Mouse (Mus musculus) limb, embryonic 11.5 days (tissue): ENCODE results near the gene Armh1. TPM values are rescaled to one million over a fixed set of nuclear protein-coding genes. Genes with fewer than 3 reads are reported as not detected.
A peak's percentile ranks its signal among the peaks of the same experiment; 100 is the strongest.
"Not testable (repeated sequence)": the region's sequence is repeated elsewhere in the genome, so short reads cannot be mapped to it uniquely, and the experiment has no call there.

Experiments
- ATAC-seq: fragments of 200-750 bp; cut with Nextera tagmentation; 2 replicates; pipeline ENCODE4 v1.8.0; 2017; ENCODE audit warnings: low read depth; ENCODE audit not compliant: insufficient number of reproducible peaks, low FRiP score, low TSS enrichment
- DNase-seq: peaks from one replicate; pipeline ENCODE4 v3.0.0-alpha.2; 2015; ENCODE audit warnings: low spot score
- H3K27ac ChIP-seq: fragments of 300-500 bp; sonication (generic); replicated peaks from 2 replicates; pipeline ENCODE4 v1.5.1; 2014; ENCODE audit warnings: low read depth, mild to moderate bottlenecking, low read length
- H3K27me3 ChIP-seq: fragments of 300-500 bp; sonication (generic); 2 replicates; pipeline ENCODE4 v1.6.1; 2014; ENCODE audit warnings: mild to moderate bottlenecking, low read length, mixed read lengths; ENCODE audit not compliant: control insufficient read depth, insufficient read depth
- H3K36me3 ChIP-seq: fragments of 300-500 bp; sonication (generic); 2 replicates; pipeline ENCODE4 v1.6.1; 2014; ENCODE audit warnings: mild to moderate bottlenecking, low read length, moderate library complexity, mixed read lengths; ENCODE audit not compliant: control insufficient read depth, insufficient read depth
- H3K4me1 ChIP-seq: fragments of 300-500 bp; sonication (generic); 2 replicates; pipeline ENCODE4 v1.6.1; 2014; ENCODE audit warnings: low read length, mixed read lengths; ENCODE audit not compliant: control insufficient read depth, insufficient read depth
- H3K4me2 ChIP-seq: fragments of 300-500 bp; sonication (generic); 2 replicates; pipeline ENCODE4 v1.6.1; 2014; ENCODE audit warnings: low read depth, mild to moderate bottlenecking, moderate library complexity; ENCODE audit not compliant: severe bottlenecking
- H3K4me3 ChIP-seq: fragments of 300-500 bp; sonication (generic); 2 replicates; pipeline ENCODE4 v1.5.1; 2014; ENCODE audit warnings: low read depth, low read length
- H3K9ac ChIP-seq: fragments of 300-500 bp; sonication (generic); 2 replicates; pipeline ENCODE4 v1.6.1; 2014; ENCODE audit warnings: mild to moderate bottlenecking, low read length
- H3K9me3 ChIP-seq: fragments of 300-500 bp; sonication (generic); 2 replicates; pipeline ENCODE4 v1.6.1; 2016; ENCODE audit warnings: low read length; ENCODE audit not compliant: control insufficient read depth
- WGBS: fragments of 180-500 bp; shearing (Covaris S2); extraction: QIAGEN DNeasy Blood & Tissue Kit; methylation state at CpG from one replicate; pipeline ENCODE4 v1.1.7; 2014; 5-methylcytosine and 5-hydroxymethylcytosine counted together
- polyA plus RNA-seq: library from polyadenylated mRNA; unstranded; fragments of >200 nt; fragmentation: Nextera tagmentation; extraction: Ambion mirVana; gene quantifications from 2 replicates; pipeline ENCODE4 v1.2.1, GENCODE M21; 2014

The Armh1 gene
- polyA plus RNA-seq, 1 experiment from 2014 or later, result 0.12 TPM

GRCm38 (mm10) chr4:117202992-117203354, 49.0 kb downstream of the Armh1 start:
- H3K9ac ChIP-seq, result no peak overlapping the region
- no peak overlapping the region for H3K4me2 ChIP-seq
- DNase-seq, result no peak

DNA sequence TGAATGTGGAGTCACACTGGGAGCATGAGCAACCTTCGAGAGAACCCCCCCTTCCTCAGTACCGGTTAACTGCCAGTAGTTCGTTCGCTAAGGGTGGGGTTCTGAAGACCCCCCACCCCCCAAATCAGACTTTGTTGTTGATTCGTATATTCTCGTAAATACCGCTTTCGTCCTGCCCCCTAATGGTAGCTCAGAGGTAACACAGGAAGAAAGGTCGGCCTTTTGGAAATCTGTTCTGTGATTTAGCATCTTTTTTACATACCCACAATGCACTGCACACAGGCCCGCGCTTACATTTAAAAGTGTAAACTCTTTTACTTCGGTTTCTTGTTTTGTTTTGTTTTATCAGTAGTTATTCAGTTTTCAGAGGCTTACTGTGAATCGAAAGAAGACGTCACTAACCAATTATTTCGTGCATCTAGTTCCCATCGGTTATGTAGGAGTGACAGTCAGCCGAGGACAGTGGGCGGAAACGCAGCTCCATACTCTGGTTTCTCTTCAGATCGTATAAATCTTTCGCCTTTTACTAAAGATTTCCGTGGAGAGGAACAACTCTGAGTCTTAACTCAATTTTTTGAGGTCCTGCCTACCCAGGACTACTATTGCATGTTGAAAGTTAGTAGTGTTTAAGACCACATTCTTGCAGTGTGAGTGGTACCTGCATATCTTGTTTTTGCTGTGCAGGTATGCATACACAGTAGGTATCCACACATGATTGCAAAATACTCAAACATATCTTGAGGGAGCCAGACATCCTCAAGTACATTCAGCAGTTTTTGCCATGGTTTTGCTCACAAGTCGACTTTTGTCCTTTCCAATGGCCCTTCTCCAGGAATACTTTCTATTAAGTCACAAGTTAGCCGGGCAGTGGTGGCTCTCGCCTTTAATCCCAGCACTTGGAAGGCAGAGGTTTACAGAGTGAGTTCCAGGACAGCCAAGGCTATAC, 49.6 kb downstream of the Armh1 start:
- H3K9ac ChIP-seq, result peak overlapping the region; percentile 22; the same call in 1 of the 2 replicates
- H3K4me2 ChIP-seq, result peak overlapping the region; percentile 3; the same call in 1 of the 2 replicates
- H3K9me3 ChIP-seq, result no peaks in the 10 kb centered on the region
- WGBS, result under 1% methylated on average over 25 of the region's 25 CpGs
- H3K4me1 ChIP-seq, result no peaks in the 10 kb centered on the region
- peak overlapping the region; percentile 6 for H3K4me3 ChIP-seq
- H3K27ac ChIP-seq, result peak overlapping the region; percentile 48; the same call in 1 of the 2 replicates
- ATAC-seq (peak; percentile 91), DNase-seq (peak; percentile 68)
- no peaks in the 10 kb centered on the region for H3K36me3 ChIP-seq
- no peaks in the 10 kb centered on the region for H3K27me3 ChIP-seq

More at GRCm38 (mm10) chr4:117202992-117203354, 49.0 kb downstream of the Armh1 start:
- H3K9me3 ChIP-seq, result no peaks in the 10 kb centered on the region
- H3K27me3 ChIP-seq, result no peaks in the 10 kb centered on the region
- H3K36me3 ChIP-seq, result no peaks in the 10 kb centered on the region
- H3K4me3 ChIP-seq, result no peak overlapping the region
- ATAC-seq, result no peak
- no peaks in the 10 kb centered on the region for H3K4me1 ChIP-seq
- H3K27ac ChIP-seq, result peak overlapping the region; percentile 24; the same call in 1 of the 2 replicates
- 63% methylated on average over 4 of the region's 4 CpGs for WGBS

DNA sequence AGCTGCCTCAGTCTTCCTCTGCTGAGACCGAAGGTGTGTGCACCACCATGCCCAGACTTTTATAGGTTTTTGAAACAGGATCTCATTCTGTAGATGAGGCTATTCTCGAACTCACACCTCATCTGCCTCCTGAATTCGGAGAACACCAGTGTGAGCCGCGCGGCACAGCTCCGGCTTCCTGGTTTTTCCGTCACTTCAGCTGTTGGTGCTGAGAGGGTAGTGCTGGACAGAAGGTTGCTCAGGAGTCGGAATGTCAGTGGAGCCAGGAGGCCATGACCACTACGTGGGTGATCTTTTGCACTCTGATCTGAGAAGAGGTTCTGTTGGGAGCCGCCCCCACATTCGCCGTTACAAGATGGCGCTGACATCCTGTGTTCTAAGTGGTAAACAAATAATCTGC, 60.1 kb downstream of the Armh1 start:
- H3K4me2 ChIP-seq, result no peak overlapping the region
- ATAC-seq, result no peak
- H3K4me3 ChIP-seq, result no peak overlapping the region
- H3K9me3 ChIP-seq, result no peaks in the 10 kb centered on the region
- H3K36me3 ChIP-seq, result no peaks in the 10 kb centered on the region
- DNase-seq, result no peak
- no peak overlapping the region for H3K9ac ChIP-seq
- no peaks in the 10 kb centered on the region for H3K27me3 ChIP-seq
- H3K27ac ChIP-seq, result no peak overlapping the region
- 96% methylated on average over 14 of the region's 14 CpGs for WGBS
- H3K4me1 ChIP-seq, result no peaks in the 10 kb centered on the region

- Histone ChIP-seq H3K36me3 (no peaks in the 10 kb centered on the region), H3K4me2 (no peak overlapping the region), H3K4me3 (no peak overlapping the region), H3K27ac (0 out of 2 replicates have a peak overlapping the region, but pooled peaks have one; percentile 26), H3K27me3 (no peaks in the 10 kb centered on the region), H3K4me1 (no peaks in the 10 kb centered on the region), H3K9ac (no peak overlapping the region), H3K9me3 (no peaks in the 10 kb centered on the region)
- ATAC-seq (no peak), DNase-seq (no peak)
- 75% methylated on average over 7 of the region's 7 CpGs for WGBS
Observed at GRCm38 (mm10) chr4:117190660-117191059, 61.3 kb downstream of the Armh1 start.

DNA sequence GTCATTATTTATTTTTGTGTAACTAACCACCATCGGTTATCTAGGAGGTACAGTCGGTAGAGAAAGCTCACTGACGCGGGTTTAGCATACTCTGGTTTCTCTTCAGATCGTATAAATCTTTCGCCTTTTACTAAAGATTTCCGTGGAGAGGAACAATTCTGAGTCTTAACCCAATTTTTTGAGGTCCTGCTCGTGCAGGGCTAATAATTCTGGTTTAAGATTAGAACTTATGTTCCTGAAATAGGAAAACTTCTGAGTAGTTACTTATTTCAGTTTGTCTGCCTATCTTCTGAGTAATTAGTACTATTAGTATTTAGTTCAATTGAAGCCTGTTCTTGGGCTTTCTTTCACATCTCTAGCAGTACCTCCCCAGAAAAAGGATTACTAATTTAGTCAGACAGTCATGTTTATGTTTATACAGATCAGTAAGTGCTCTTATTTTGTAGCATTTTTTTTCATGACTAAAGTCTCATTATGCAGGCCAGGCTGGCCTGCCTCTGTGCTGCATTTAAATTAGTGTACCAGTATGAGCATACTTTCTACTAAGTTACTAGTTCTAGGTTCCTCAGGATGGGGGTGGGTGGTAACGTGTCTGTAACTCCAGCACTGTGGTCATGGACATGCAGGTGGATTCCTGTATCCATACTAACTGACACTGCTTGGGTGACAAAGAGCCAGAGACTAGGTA, 61.9 kb downstream of the Armh1 start:
- no peak overlapping the region for H3K4me2 ChIP-seq
- H3K4me1 ChIP-seq, result no peaks in the 10 kb centered on the region
- no peaks in the 10 kb centered on the region for H3K9me3 ChIP-seq
- peak overlapping the region; percentile 34; the same call in 1 of the 2 replicates for H3K9ac ChIP-seq
- peak overlapping the region; percentile 79 for H3K27ac ChIP-seq
- WGBS, result under 1% methylated on average over 9 of the region's 9 CpGs
- DNase-seq (peak; percentile 67), ATAC-seq (peak; percentile 90)
- no peaks in the 10 kb centered on the region for H3K36me3 ChIP-seq
- H3K4me3 ChIP-seq, result no peak overlapping the region; the same call in 1 of the 2 replicates
- H3K27me3 ChIP-seq, result no peaks in the 10 kb centered on the region

GRCm38 (mm10) chr4:117189382-117189855, 62.5 kb downstream of the Armh1 start:
- peak; percentile 89 for DNase-seq
- peak overlapping the region; percentile 24 for H3K4me3 ChIP-seq
- no peaks in the 10 kb centered on the region for H3K27me3 ChIP-seq
- peak overlapping the region; percentile 79 for H3K27ac ChIP-seq
- no peaks in the 10 kb centered on the region for H3K4me1 ChIP-seq
- ATAC-seq, result peak; percentile 56; the same call in 1 of the 2 replicates
- 2% methylated on average over 16 of the region's 16 CpGs for WGBS
- H3K9ac ChIP-seq, result peak overlapping the region; percentile 59
- peak overlapping the region; percentile 43 for H3K4me2 ChIP-seq
- H3K36me3 ChIP-seq, result no peaks in the 10 kb centered on the region
- H3K9me3 ChIP-seq, result no peaks in the 10 kb centered on the region

GRCm38 (mm10) chr4:117188969-117189368, 63.0 kb downstream of the Armh1 start:
- DNase-seq (no peak), ATAC-seq (no peak)
- peak overlapping the region; percentile 43 for H3K4me2 ChIP-seq
- H3K4me3 ChIP-seq, result peak overlapping the region; percentile 24; the same call in 1 of the 2 replicates
- no peaks in the 10 kb centered on the region for H3K9me3 ChIP-seq
- peak overlapping the region; percentile 59; the same call in 1 of the 2 replicates for H3K9ac ChIP-seq
- no peaks in the 10 kb centered on the region for H3K27me3 ChIP-seq
- no peaks in the 10 kb centered on the region for H3K4me1 ChIP-seq
- WGBS, result 51% methylated on average over 3 of the region's 3 CpGs
- H3K27ac ChIP-seq, result peak overlapping the region; percentile 47; the same call in 1 of the 2 replicates
- no peaks in the 10 kb centered on the region for H3K36me3 ChIP-seq

DNA sequence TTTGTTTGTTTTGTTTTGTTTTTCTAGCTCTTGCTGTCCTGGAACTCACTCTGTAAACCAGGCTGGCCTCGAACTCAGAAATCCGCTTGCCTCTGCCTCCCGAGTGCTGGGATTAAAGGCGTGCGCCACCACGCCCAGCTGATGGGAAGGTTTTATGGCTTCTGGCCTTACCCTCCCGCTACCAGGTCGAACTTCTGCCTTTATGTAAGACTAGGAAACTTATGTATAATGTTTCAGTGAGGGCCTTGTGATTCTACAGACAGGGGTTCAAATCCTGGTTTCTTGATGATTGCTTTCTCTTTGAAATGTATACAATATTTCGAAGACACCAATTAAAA, 69.2 kb downstream of the Armh1 start:
- Histone ChIP-seq H3K9ac (peak overlapping the region; percentile 64), H3K4me2 (peak overlapping the region; percentile 81), H3K4me3 (peak overlapping the region; percentile 51)
- 12% methylated on average over 9 of the region's 9 CpGs for WGBS
- H3K27me3 ChIP-seq, H3K4me1 ChIP-seq, H3K9me3 ChIP-seq, H3K36me3 ChIP-seq, DNase-seq, H3K27ac ChIP-seq: not testable (repeated sequence)
- ATAC-seq, result peak; percentile 22; the same call in 1 of the 2 replicates
